Mouse (Mus musculus): ENCODE data around the gene Tmsb4x.

Tmsb4x gene

DNA sequence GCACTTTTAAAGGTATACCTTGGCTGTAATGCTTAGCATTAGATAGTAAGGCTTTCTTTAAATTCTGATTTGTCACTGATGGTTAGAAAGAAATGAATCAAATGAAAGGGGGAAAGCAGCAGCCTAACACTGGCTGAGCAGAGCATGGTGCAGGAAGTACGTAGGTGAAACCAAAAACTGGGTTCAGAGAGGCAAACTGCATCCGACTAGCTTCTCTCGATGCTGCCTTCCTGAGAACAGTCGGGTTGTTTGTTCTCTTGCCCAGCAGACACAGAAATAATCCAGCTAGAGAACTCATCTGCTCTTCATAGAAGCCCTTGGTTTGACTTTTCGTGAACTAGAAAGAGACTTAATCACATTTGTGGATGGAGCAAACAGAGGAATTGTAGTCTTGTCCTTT lies 26.7 kb downstream of the Tmsb4x start:
- no peak for DNase-seq (ENCODE audit: low spot score in 2 of 2)

DNA sequence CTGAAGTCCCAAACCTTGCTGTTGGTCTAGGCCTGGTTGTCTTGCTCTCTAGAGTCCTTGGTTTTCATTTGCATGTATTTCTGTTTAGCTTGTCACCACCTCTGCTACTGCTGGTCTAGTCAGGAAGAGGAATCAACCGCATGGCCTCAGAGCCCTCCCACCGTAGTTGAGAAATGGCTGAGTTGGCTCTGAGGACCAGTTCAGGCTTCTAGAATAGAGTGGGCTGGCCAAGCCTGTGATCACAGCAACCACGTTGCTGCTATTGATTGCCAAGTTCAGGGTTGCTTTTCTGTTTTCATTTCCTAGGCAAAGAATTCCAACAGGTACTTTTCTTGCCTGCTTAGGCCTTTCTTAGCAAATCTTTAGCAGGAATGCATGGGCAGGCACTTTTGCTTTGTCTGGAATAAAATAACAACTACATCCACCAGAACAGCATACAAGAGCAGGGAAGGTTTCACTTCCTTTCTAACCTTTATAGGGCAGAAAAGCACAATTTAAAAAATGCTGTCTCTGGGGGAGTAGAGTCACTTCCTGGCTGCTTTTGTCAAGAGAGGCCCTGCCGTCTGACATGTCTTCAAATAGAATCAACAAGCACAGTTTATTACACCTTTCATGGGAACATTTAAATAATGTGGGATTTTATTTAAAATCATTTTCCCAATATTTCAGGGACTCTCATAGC lies 29.0 kb downstream of the Tmsb4x start:
- peak in 1 of 2 experiments; percentile 47 for DNase-seq (ENCODE audit: low spot score in 2 of 2)

DNA sequence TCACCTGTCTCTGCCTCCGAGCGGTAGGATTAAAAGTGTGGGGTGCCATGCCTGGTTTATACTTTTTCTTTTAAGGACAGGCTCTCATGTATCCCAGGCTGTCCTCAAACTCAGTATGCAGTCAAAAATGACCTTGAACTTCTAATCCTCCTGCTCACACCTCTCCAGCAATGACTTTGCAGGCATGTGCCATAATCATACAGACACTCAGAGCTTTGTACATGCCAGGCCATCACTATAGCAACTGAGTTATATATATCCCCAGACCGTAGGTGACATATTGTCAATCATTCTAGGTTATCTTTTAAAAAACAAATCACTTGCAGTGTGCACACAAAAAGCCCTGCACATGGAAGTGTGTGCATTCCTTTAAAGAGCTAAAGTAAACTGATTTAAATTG lies 29.6 kb downstream of the Tmsb4x start:
- DNase-seq (ENCODE audit: low spot score in 2 of 2): no peak

DNA sequence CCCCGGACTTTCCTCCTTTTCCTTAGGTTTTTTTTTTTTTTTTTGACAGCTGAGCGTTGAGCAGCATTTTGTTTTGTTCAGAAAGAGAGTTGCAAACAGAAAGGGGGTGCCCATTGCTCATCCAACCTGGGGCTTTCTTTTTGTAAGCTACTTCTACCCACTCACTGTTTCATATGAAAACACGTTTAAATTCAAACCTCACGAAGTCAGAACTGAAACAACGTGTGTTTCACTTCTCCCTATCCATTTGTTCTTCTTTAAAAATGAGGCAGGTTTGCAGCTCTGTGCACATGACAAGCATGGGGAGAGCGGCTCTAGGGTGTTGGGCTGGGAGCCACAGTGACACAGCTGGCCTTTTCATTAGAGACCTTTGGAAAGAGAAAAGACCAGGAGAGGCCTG lies 33.8 kb downstream of the Tmsb4x start:
- peak; percentile 43 to 56 for DNase-seq (ENCODE audit: low spot score in 2 of 2)

DNA sequence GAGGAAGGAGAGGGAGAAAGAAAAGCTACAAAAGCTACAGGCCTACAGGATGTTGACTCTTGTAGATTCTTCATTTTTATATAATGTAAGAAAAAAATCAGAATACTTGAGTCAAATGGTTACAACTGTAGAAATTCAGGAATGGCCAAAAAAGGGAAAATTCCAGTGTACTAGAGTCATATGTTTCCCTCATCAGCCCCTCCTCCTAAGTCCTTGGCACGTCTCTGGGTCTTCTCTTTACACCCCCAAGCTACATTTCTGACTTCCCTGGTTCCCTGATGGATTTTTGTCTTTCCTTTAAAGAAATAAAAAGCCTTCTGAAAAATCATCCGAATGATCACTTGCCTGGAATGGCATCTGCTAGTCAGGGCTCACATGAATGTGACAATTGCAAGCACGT lies 34.8 kb downstream of the Tmsb4x start:
- no peak for DNase-seq (ENCODE audit: low spot score in 2 of 2)

DNA sequence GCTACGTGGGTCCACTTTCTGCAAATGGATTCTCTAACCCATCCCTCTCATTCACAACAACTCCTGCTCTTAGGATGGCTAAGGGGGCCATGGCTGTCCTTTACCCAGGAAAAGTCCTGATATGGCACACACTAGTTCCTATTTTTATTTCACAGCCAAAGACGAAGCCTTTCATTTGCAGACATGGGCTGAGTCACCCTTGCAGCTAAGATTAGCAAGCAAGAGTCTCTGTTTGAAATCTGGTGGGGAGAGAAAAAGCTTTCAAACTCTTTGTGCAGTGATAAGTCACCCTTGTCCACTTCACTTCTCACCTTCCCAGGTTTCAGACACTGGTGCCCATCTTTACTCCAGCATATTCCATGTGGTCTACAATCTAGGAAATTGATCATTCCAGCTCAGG lies 36.9 kb downstream of the Tmsb4x start:
- no peak for DNase-seq (ENCODE audit: low spot score in 2 of 2)

DNA sequence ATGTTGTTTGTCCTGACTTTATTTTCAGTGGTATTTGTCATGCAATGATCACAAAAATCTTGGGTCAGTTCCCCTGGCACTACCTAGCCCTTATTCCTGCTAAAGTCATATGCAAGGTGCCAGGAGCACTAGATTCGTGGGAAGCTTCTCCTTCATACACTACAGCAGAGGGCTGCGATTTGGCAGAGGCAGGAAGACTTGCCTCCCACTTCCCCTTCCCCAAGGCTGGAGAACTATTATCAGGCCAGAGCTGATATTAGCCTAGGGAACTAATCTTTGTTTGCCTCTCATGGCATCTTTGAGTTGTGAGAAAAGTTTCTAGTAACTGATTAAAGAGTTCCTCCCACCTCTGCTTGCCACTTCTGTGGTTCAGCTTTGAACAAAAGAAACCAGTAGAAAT lies 37.8 kb downstream of the Tmsb4x start:
- no peak for DNase-seq (ENCODE audit: low spot score in 2 of 2)

DNA sequence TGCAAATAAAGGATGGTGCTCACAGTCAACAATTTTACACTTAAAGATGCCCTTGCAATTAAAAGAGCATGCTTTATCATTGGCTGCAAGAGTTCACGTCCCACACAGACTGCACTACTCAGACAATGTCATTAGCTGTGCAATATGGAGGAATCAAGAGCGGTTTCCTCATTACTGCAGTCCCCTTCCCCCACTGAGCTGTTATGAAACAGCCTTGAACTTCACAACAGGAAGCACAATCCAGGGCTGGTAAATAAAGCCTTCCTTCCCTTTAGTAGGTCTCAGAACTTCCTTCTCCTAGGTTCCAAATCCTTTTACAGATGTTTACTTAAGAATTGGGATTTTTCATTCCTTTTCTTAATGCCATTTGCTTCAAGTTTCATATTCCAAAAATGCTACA lies 41.8 kb downstream of the Tmsb4x start:
- peak; percentile 61 to 67 for DNase-seq (ENCODE audit: low spot score in 2 of 2)

DNA sequence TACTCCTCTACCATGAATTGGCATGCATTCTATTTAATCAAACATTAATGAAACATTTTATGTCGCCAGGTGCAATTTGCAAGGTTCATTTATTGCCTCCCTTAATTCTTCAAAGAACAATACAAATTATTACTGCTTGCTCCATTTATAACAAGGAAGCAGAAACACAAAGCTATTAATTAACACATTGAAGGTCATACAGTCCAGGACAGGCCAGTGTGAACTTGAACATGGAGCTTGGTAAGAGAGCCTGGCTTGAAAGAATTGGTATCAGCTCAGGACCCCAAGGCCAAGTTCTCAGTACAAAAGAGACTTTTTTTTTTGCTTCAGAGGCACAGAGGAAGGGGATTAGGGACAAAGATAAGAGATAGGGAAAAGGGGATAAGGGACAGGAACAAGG lies 43.1 kb downstream of the Tmsb4x start:
- no peak for DNase-seq (ENCODE audit: low spot score in 2 of 2)

DNA sequence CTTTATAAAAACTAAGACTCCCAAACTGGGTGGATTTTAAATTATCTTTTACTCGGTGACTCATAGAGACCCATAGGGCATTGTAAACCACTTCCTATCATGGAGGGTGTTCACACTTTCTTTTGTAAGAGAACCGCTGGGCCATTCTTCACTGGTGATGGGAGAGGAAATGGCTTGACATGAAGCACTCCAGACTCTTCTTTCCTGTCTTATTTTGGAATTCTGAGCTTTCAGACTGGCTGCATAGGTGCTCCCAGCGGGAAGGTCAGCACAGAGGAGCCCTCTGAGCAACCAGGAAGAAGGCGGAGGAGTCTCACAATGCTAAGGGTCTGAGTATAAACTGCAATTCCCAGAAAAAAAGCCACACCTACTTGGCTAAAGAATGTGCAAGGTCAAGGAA lies 51.4 kb downstream of the Tmsb4x start:
- DNase-seq (ENCODE audit: low spot score in 2 of 2): no peak

Data from heart, adult 9 months (tissue).